Mouse (Mus musculus): Measurements from ENCODE around the gene Phf23.
"Not testable (repeated sequence)": the region's sequence is repeated elsewhere in the genome, so short reads cannot be mapped to it uniquely, and the experiment has no call there.

The Phf23 gene

DNA sequence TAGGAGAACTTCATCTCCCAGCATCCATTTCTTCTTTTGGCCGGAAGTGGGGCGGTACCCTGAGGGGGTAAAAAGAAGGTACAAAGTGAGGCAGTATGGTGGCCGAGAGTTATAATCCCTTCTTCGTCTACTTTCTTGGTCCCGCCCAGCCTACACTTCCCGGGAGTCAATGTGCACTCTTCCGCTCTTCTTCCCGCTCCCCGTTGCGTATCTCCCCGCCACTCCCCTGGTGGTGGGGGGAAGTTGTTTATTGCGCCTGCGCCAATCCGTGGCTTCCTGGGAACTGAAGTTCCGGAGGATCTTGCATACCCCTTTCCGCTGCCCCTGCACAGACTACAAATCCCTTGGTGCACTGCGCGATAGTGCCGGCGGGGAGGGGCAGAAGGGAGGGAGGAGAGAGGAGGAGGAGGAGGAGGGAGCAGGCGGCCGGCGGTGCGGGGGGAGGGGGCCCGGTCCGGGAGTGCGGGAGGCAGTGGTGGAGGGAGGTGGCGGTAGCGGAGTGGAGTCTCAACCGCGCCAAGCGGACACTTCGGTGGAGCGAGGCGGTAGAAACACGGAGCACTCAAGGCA is at the start of gene Phf23:
TSS of gene Phf23 (plus strand) at position 387 of the 570 bp plus-strand sequence.
- peak; percentile 98 for DNase-seq

DNA sequence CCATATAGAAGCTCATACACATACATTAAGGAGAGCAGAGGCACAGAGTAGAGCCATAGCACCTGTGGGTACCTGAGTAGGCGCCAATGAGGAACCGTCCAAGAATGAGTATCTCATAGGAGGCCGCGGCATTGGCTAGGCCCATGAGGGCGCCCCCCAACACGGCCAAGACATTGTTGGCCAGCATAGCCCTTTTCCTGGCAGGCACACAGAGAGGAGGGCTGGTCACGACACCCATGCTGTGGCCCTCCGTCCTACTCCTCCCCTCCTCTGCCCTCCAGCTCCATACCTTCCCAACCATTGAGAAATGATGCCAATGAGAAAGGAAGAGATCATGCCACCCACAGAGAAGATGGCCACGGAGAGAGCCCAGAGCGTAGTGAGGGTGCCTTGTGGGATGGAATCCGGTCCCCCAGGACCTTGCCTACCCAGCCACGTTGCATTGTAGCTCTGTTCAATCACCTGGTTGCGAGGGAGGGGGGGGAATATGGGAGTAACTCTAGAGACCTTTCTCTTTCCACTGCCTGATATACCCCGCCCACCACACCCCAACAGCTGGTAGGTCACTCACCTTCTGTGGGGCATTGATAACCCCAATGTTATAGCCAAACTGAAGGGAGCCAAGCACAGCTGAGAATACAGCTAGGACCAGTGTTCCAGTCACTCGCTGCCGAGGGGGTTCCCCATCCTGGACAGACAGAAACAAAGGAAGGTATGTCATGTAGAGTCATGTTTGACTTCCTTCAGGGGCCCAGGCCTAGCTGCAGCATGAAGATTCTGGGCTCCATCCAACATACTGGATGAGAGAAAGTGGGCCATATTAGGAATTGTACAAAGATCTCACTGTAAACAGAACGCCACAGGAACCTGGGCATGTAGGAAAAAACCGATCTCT is 49.3 kb upstream of the Phf23 start:
- DNase-seq: no peak

DNA sequence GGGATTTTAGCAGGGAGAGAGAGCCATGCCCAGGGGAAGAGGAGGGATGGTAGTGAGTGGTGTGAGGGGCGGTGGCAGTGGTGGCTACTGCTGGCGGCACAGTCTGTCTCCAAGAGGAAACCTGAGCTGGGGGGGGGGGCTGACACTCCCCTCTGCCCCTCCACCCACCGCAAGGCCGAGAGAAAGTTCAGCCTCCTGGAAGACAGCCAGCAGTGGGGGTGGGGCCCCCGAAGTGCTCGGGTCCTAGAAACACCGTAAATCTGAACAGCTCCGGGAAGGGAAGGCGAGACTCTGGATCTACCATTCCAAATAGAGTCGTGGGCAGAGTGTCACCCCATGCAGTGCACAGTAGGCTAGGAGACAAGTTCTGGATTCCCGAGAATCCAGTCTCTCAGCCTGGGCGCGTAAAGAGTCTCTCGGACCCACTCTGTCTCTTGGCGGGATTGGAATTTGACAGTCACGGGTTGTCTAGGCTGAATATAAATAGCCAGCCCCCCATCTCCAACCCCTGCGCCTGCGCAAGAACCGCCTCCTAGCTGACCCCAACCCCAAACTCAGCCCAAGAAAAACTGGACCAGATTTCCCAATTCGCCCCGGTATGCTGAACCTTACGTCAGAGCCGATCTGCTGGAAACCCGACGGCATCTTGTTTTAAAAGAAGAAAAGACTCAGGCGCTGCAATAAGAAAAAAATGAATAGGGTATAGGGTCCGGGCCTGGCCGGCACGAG is 48.1 kb upstream of the Phf23 start:
- peak; percentile 72 for DNase-seq

DNA sequence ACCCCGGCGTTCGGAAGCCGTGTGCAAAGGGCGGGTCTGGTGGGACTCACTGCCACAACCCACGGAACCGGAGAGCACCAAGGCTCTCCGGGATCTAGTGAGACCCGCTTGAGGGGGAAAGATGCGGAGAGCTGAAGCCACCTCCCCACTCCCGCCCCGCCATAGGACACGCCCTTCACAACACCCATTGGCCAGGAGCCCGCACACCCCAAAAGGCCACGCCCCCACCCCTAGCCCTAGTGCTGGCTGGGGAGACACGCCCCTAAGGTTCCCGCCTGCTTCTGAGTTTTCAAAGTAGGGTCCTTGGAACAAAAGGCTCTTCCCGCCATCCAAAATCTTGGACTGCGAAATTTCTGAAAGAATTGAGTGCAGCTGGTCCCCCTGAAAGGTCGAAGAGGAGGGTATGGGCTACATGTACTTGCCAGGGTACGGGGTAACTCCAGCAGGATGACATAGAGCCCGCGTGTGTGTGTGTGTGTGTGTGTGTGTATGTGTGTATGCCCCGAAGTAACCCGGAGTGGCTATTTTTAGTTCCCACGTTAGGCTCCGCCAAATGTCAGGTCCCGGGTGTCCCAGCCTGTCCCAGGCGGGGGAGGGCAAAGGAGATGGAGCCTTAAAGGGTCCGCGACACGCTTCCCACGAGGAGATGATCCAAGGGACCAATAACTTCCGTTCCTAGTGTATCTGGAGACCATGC is 47.4 kb upstream of the Phf23 start, which contains the start of gene Slc2a4:
TSS of gene Slc2a4 (minus strand) at position 123 of the 697 bp plus-strand sequence.
- peak; percentile 95 for DNase-seq

DNA sequence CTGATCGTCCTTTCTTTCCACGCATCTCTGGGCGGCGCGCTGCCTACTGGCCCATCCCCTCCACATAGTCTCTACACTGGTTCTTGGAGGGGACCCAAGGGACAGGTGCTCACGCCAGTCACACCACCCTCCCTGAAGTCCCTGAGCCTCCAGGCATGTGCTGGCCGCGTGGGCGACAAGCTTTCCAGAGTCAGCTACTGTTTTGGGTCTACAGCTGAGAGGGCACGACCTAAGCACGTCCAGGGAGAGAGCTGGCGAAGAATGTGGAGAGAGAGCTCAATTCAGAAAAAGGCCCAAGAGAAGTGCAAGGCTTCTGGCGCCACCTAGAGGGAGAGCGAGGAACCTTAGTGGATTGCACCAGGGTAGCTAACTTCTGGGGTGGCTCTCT is 46.8 kb upstream of the Phf23 start:
- peak; percentile 92 for DNase-seq

DNA sequence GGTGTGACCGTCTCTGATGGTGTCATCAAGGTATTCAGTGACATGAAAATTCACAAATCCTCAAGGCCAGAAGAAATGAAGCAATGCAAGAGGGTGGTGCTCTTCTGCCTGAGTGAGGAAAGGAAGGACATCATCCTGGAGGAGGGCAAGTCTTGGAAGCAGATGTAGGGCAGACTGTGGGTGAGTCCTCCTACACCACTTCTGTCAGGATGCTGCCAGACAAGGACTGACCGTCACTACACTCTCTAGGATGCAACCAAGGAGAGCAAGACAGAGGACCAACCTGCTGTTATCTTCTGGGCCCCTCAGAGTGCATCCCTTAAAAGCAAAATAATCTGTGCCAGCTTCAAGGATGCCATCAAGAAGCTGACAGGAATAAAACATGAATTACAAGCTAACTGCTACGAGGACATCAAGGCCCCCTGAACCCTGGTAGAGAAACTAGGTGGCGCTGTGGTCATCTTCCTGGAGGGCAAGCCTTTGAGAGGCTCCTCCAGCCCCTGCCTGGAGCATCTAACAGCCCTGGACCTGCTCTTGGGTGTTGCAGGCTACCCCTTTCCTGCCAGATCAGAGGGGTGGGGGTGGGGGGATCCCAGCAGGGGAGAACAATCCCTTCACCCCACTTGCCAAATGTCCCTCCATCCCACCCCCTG is 44.6 kb upstream of the Phf23 start:
- no peak for DNase-seq

DNA sequence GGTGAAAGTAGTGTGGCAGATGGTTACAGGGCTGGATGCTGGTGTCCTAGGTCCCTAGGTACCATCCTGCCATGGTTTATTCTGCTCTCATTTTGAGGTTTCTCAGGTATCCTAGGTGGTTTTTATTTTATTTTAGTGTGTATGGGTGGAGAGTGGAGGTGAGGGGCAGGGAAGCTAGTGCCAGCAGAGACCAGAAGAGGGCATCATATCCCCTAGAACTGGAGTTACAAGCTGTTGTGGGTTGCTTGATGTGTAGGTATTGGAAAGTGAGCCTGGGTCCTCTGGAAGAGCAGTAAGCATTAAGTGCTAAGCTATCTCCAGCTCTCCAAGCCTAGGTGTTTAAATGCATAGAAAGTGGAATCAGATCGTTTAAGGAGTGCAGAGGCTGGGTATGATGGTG is 43.3 kb upstream of the Phf23 start:
- DNase-seq: no peak

DNA sequence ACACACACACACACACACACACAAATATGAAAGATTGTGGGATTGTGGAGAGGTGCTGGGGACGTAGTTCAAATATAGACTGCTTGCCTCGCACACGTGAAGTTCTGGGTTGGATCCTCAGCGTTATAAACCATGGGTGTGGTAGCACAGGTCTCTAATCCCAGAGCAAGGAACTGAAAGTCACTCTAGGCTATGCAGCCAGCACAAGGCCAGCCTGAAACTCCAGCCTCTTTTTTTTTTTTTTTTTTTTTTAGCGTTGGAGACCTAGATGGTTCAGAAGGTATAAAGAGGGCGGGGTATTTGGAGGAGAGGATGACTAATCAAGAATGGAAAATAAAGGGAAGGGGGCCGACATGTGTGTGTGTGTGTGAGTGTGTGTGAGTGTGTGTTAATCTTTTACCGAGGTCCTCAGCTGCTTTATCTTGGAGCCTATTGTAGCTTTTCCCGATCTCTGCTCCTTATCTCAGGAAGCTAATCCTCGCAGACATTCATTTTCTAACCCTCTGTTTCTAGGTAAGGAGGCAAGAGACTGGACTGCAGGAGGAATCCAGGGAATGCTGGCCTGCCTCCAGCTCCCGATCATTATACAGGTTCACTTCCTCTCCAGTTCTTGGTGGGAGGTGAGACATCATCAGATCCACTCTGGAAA is 42.2 kb upstream of the Phf23 start:
- DNase-seq: no peak

DNA sequence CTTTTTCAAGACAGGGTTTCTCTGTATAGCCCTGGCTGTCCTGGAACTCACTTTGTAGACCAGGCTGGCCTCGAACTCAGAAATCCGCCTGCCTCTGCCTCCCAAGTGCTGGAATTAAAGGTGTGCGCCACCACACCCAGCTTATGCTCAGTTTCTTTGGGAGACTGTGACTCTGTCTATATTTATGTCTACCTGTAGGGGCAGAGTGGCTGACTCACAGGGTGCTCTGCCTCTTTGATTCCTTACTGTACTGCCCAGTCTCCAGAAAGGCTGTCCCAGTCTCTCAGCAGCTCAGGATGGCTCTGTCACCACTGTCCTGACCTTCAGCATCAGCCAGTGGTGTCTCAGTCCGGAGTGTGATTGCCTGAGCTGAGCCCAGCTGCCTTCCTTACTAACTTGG is 40.0 kb upstream of the Phf23 start:
- not testable (repeated sequence) for DNase-seq

DNA sequence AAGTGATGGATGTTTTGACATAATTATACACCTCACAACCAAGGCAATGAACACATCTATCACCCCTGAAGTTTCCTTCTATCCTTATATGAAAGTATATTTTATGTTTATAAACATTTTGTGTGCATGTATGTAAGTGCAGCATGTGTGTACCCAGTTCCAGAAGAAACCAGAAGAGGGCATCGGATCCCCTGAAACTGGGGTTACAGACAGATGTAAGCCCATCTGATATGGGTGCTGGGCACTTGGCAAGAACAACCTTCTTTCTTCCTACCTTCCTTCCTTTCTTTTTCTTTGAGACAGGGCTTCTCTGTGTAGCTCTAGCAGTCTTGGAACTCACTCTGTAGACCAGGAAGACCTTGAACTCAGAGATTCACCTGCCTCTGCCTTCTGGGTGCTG is 39.4 kb upstream of the Phf23 start:
- DNase-seq: no peak

DNA sequence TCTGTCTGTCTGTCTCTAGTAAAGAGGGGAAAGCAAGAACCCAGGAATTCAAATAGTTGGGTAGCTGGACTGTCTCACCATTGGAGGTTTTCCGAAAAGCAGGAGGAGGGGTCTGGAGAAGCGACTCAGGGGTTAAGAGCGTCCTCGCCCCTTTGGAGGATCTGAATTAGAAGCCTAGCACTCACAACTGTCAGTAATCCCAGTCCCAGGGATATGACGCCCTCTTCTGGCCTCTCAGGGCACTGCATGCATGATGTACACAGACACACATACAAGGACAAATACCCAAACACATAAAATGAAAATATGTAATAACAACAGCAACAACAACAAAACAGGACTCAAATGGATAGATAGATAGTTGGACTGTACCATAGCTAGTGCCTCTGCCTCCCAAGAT is 35.0 kb upstream of the Phf23 start:
- no peak for DNase-seq

DNA sequence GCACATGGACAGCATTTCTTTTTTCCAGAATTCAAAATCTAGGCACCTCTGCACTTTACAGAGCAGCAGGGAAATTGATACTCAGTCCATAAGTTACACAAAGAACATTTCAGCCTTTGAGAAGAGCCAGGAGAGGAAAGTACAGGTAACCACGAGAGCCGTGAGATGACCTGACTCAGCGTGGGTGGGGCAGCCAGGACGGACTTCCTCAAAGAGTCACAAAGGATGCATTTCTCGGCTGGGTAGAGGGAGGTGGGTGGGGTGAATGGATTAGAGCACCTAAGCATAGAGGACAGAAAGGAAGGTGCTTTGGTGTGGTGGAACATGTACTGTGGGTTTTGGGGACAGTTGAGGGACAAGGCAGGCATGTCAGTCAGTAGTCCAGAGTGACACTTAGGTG is 33.7 kb upstream of the Phf23 start:
- DNase-seq: no peak

DNA sequence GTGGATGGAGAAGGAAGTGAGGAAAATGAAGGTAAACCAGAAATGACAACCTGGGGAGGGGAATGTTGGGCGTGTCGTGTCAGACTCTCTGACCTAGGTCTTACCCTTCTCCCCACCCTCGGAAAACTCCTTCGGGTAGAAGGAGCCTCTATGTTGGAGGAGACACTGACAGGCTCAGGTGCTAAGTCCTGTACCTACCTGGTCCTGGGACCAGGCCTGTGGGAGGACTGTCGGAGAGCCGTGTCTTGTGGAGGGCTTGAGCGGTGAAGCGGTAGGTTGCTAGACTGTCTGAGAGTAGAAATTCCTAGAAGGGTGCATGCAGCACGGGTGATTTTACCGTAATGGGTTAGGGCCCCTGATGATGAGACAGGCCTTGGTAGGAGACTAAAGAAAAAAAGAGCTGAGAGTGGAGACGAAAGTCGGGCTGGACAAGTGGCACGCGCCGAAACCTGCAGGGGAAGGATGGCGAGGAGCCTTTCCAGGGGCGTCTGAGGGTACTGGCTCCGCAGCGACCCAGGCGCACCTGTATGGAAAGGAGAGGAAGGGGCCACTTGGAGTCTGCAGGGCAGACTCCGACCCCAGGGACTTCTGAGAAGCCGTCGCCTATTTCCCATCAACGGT is 30.8 kb upstream of the Phf23 start, which contains the start of gene Cldn7:
TSS of gene Cldn7 (plus strand) at position 130 of the 621 bp plus-strand sequence.
- no peak for DNase-seq

DNA sequence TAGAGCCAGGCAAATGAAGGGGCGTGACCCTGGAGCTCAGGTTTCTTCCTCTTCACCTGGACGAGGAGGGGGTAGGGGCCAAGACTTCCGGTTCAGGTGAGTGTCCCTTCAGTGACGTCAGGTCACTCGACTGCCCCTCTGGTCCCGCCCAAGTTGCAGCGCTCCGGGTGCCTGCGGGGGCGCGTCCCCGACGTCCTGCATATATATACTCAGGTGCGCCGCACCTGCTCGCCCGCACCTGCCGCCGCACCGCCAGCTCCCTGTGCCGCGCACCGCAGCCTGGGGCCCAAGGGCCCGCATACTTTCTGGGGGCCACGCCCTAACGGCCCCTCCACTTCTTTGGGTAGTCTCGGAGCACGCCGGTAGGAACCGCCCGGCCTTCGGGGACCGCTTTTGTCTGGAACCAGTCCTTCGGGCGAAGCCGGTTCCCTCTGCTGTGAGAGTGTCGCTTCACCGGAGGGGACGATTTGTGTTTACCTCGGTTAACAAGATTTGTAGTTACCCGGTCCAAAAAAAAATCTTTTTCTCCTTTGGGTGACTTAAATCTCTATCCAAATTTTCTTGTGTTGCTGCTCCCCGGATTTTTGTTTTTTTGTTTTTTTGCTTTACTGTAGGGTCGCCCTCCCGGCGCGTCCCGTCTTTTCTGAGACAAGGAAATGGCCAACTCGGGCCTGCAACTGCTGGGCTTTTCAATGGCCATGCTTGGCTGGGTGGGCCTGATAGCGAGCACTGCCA is 30.1 kb upstream of the Phf23 start:
- peak; percentile 84 for DNase-seq

DNA sequence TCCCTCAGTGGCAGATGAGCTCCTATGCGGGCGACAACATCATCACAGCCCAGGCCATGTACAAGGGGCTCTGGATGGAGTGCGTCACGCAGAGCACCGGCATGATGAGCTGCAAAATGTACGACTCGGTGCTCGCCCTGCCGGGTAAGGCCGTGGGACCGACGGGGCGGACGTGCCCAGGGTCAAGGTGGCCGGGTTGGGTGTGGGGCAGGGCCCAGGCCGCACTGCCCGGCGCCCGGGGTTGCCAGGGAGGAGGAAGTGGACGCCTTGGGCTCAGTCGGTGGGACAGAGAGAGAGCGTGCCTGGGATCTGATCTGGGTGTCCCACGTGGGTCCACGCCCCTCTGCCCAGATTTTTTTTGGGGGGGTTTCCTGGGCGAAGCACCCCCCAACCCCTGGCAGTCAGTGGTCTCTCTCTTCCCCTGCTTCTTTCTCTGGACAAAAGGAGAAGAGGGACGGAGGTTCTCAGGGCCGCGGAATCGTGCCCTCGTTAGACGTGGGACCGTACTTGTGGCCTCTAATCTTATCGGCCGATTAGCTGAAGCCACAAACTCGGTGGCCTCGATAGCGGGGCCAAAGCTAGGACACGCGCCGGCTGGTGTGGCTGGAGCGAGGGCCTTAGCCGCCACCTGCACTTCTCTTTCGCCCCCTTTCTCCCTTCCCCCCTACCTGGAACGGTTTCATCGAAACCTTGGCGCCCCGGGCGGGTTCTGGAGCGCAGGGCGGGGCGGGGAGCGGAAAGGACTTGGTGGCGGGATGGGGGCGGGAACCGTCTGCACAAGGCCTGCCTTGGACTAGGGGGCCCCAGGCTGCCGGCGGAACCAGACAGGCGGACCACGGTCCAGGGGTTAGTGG is 29.3 kb upstream of the Phf23 start:
- peak; percentile 78 for DNase-seq

DNA sequence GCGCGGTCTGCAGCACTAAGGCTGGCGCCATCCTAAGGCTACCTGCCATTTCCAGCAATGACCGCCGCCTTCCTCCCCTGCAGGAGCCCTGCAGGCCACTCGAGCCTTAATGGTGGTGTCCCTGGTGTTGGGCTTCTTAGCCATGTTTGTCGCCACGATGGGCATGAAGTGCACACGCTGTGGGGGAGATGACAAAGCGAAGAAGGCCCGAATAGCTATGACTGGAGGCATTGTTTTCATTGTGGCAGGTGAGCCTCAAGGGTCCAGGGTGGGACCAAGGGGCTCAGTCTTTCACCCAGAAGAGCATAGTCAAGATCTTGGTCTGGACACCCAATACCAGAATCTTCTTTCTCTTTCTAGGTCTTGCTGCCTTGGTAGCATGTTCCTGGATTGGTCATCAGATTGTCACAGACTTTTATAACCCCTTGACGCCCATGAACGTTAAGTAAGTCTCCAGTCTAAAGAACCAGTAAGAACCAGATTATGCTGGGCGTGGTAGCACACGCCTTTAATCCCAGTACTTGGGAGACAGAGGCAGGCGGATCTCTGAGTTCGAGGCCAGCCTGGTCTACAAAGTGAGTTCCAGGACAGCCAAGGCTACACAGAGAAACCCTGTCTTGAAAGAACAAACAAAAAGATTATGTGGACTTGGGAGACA is 28.6 kb upstream of the Phf23 start:
- DNase-seq: no peak

DNA sequence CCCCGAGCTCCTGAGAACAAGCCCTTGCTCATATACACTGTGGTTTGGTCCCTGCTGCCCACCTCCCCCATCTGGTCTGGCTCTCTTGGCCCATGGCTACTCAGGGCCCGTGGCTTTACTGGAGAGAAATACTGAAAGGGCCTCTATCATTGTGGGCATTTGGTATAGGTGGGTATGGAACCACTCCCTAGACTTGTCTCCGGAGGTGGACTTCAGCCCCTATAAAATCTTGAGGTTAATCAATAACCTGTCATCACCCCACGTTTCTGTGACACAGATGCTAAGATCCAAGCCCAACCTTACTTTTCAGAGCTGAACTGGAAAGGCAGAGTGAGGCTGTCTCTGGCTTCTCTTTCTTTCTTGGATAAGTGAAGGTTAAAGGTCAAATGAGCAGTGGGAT is 26.8 kb upstream of the Phf23 start:
- DNase-seq: no peak

DNA sequence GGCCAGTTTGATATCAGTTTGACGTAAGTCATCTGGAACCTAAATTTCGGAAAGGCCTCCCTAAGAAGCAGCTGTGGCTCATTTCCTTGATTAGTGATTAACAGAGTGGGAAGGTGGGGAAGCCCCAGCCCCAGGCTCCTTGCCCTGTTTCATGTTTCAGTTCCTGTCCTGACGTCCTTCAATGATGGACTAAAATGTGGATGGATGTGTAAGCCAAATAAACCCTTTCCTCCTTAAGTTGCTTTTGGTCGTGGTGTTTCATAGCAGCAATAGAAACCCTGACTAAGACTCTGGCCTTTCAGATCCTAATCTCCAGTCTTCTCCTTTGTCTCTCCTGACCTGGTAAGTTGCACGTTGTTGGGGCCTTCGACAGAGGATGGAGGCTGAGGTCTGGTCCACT is 25.4 kb upstream of the Phf23 start:
- DNase-seq: no peak

DNA sequence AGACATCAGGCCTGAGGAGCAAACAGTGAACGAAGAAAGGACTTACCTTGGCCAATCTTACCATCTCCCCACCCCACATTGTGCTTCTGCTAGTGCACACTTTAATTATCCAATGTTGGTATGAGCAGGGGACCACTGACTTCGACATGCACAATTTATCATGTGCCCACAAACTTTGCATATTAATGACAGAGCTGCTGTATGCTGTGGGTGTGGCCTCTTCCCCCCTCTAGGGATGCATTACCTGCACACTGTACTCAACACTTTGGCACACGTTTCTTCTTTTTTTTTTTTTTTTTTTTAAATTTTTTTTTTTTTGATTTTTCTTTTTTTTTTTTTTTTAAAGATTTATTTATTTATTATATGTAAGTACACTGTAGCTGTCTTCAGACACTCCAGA is 24.8 kb upstream of the Phf23 start:
- DNase-seq: no peak
